Mouse (Mus musculus) limb, embryonic 11.5 days (tissue): ENCODE results near the gene 1700023F06Rik. TPM values are rescaled to one million over a fixed set of nuclear protein-coding genes. Genes with fewer than 3 reads are reported as not detected.

Experiments used
- ATAC-seq: fragments of 200-750 bp; cut with Nextera tagmentation; 2 replicates; pipeline ENCODE4 v1.8.0; 2017; ENCODE audit warnings: low read depth; ENCODE audit not compliant: insufficient number of reproducible peaks, low FRiP score, low TSS enrichment
- DNase-seq: peaks from one replicate; pipeline ENCODE4 v3.0.0-alpha.2; 2015; ENCODE audit warnings: low spot score
- H3K27ac ChIP-seq: fragments of 300-500 bp; sonication (generic); replicated peaks from 2 replicates; pipeline ENCODE4 v1.5.1; 2014; ENCODE audit warnings: low read depth, mild to moderate bottlenecking, low read length
- H3K27me3 ChIP-seq: fragments of 300-500 bp; sonication (generic); 2 replicates; pipeline ENCODE4 v1.6.1; 2014; ENCODE audit warnings: mild to moderate bottlenecking, low read length, mixed read lengths; ENCODE audit not compliant: control insufficient read depth, insufficient read depth
- H3K36me3 ChIP-seq: fragments of 300-500 bp; sonication (generic); 2 replicates; pipeline ENCODE4 v1.6.1; 2014; ENCODE audit warnings: mild to moderate bottlenecking, low read length, moderate library complexity, mixed read lengths; ENCODE audit not compliant: control insufficient read depth, insufficient read depth
- H3K4me1 ChIP-seq: fragments of 300-500 bp; sonication (generic); 2 replicates; pipeline ENCODE4 v1.6.1; 2014; ENCODE audit warnings: low read length, mixed read lengths; ENCODE audit not compliant: control insufficient read depth, insufficient read depth
- H3K4me2 ChIP-seq: fragments of 300-500 bp; sonication (generic); 2 replicates; pipeline ENCODE4 v1.6.1; 2014; ENCODE audit warnings: low read depth, mild to moderate bottlenecking, moderate library complexity; ENCODE audit not compliant: severe bottlenecking
- H3K4me3 ChIP-seq: fragments of 300-500 bp; sonication (generic); 2 replicates; pipeline ENCODE4 v1.5.1; 2014; ENCODE audit warnings: low read depth, low read length
- H3K9ac ChIP-seq: fragments of 300-500 bp; sonication (generic); 2 replicates; pipeline ENCODE4 v1.6.1; 2014; ENCODE audit warnings: mild to moderate bottlenecking, low read length
- H3K9me3 ChIP-seq: fragments of 300-500 bp; sonication (generic); 2 replicates; pipeline ENCODE4 v1.6.1; 2016; ENCODE audit warnings: low read length; ENCODE audit not compliant: control insufficient read depth
- WGBS: fragments of 180-500 bp; shearing (Covaris S2); extraction: QIAGEN DNeasy Blood & Tissue Kit; methylation state at CpG from one replicate; pipeline ENCODE4 v1.1.7; 2014; 5-methylcytosine and 5-hydroxymethylcytosine counted together
- polyA plus RNA-seq: library from polyadenylated mRNA; unstranded; fragments of >200 nt; fragmentation: Nextera tagmentation; extraction: Ambion mirVana; gene quantifications from 2 replicates; pipeline ENCODE4 v1.2.1, GENCODE M21; 2014

Gene 1700023F06Rik
- polyA plus RNA-seq, 1 experiment from 2014 or later, result 0.48 TPM

DNA sequence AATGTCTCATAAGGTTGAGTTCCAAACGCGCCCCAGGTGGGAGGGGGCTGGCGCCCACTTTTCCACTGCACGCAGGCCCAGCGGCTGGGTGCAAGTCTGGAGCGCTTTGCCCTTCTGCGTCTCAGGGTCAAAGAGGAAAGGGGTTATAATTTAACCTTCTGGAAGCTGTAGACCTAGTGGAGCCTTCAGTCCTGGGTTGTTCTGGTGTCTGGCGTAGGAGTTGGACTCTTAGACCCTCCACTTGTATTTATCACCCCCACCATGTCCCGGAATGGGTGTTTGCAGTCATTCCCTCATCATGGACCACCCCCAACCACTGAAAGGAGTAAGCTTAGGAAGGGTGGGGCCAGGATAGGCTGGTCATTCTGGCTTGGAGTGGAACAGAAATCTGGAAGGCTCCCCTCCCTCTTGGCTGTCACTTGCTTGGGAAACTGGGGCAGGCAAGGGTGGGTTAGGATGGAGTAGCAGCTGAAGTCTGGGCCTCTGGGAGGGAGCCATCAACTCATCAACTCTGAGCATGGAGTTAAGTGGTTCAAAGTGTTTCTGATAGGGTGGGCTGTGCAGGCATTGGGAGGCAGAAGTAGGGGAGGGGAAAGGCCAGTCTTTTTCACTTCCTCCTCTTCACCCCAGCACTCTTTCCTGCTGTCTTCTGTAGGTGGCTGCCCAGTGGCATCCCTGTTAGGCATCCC, 36.5 kb downstream of the 1700023F06Rik start:
- H3K27ac ChIP-seq, result no peak overlapping the region
- no peak for ATAC-seq
- peaks cover 42% of the 10 kb centered on the region for H3K27me3 ChIP-seq
- no peaks in the 10 kb centered on the region for H3K9me3 ChIP-seq
- no peak overlapping the region for H3K4me3 ChIP-seq
- peaks cover 11% of the 10 kb centered on the region; the same call in 1 of the 2 replicates for H3K4me1 ChIP-seq
- DNase-seq, result no peak
- 54% methylated on average over 9 of the region's 9 CpGs for WGBS
- H3K4me2 ChIP-seq, result no peak overlapping the region
- no peaks in the 10 kb centered on the region for H3K36me3 ChIP-seq
- no peak overlapping the region for H3K9ac ChIP-seq

DNA sequence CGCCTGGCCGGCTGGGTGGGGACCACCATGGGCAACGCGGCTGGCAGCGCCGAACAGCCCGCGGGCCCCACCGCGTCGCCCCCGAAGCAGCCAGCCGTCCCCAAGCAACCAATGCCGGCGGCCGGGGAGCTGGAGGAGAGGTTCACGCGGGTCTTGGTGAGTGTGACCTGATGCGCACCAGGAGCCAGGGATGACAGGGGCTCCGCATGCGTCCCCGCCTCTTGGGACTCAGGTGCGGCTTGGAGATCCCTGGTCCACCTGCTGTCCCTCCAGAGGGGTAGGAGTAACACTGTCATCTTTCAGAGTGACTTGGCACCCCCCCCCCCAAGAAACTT, 37.1 kb downstream of the 1700023F06Rik start:
- Histone ChIP-seq H3K27me3 (peaks cover 42% of the 10 kb centered on the region), H3K9ac (no peak overlapping the region), H3K4me3 (peak overlapping the region; percentile 52), H3K4me1 (peaks cover 11% of the 10 kb centered on the region; the same call in 1 of the 2 replicates), H3K4me2 (peak overlapping the region; percentile 96), H3K27ac (no peak overlapping the region), H3K36me3 (no peaks in the 10 kb centered on the region), H3K9me3 (no peaks in the 10 kb centered on the region)
- peak; percentile 36 for DNase-seq
- no peak for ATAC-seq
- WGBS, result 2% methylated on average over 23 of the region's 23 CpGs

DNA sequence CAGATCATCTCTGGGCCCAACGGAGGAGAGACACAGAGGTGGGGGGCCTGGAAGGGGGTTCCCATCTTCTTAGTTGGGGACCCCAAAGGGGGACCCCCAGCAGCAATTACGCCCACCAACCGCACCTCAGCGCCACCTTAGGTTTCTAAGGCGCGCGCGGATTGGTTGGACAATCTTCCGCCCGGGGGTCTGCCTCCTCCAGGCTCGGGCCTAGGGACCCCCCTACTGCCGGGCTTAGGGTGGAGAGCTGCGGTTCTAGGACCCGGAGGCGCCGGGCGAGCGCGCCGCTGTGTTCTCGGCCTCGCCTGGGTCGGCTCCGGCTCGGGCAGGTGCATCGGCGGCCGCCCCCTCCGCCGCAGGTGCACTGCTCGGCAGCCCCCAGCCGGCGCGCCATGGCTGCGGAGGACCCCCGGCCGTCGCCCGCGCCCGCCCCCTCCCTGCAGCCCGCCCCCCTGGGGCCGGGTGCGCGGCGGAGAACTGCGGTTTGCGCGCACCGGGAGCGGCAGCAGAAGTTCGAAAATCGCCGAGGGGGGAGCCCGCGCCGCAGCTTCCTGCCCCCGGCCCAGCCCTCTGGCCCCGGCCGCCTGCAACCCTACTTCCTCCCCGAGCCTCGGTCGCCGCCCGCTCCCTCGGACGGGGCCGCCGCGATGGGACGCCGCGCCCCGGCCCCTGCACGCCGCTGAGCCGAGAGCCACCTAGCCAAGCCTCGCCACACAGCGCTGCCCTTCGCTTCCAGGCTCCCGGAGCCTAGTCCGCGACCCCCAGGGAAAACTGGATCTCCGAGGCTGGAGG, 37.7 kb downstream of the 1700023F06Rik start, which contains the start of gene Fmnl1:
Gene Fmnl1 (plus strand): TSS at position 614 of the 792 bp plus-strand sequence.
- Histone ChIP-seq H3K4me3 (peak within 1 kb of the TSS; percentile 52), H3K9me3 (no peaks in the 10 kb centered on the region), H3K4me2 (peak within 1 kb of the TSS; percentile 96), H3K27ac (no peak within 1 kb of the TSS), H3K9ac (peak within 1 kb of the TSS; percentile 27; the same call in 1 of the 2 replicates), H3K27me3 (peaks cover 42% of the 10 kb centered on the region), H3K36me3 (no peaks in the 10 kb centered on the region), H3K4me1 (peaks cover 11% of the 10 kb centered on the region; the same call in 1 of the 2 replicates)
- WGBS, result 2% methylated on average over 73 of the region's 84 CpGs
- DNase-seq (peak; percentile 41), ATAC-seq (no peak)

DNA sequence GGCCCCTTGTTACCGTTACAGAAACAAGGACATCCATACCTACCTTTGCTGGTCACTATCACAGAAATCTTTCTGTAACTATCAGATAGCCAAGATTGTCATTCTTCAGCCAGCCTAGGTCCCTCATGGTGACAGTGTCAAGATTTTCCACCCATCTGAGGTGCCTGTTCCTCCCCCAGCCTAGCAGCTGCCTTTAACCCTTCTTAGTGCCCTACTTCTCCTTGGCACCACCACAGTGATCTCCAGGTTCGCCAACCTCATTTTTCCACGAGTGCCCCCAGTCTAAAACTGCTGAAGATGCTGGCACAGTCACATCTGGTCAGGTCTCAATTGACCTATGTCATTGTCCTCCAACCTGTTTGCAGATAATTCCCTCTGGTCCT, 38.3 kb downstream of the 1700023F06Rik start:
- no peak for ATAC-seq
- no peak overlapping the region; the same call in 1 of the 2 replicates for H3K4me3 ChIP-seq
- peaks cover 11% of the 10 kb centered on the region; the same call in 1 of the 2 replicates for H3K4me1 ChIP-seq
- H3K9ac ChIP-seq, result no peak overlapping the region
- no peak overlapping the region for H3K27ac ChIP-seq
- H3K4me2 ChIP-seq, result peak overlapping the region; percentile 96; the same call in 1 of the 2 replicates
- no peaks in the 10 kb centered on the region for H3K36me3 ChIP-seq
- no peak for DNase-seq
- 55% methylated on average over 3 of the region's 3 CpGs for WGBS
- H3K9me3 ChIP-seq, result no peaks in the 10 kb centered on the region
- H3K27me3 ChIP-seq, result peaks cover 42% of the 10 kb centered on the region

DNA sequence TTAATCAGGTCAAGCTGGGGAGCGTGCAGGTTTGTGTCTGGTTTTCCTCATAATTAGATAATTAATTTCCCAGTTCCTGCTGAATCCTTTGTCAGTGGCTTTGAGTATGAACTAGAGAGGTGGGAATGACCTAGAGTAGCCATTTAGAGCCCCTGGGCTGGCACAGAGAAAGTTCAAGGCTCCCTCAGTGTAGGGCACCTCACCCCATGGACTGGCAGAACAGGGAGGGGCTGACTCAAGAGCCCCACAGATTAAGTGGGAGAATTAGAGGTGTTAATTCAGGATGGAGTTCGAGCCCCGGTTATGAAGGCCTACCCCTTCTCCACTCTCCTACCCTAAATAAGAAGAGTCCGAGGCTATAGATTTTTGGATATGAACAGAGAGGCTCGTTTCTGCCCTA, 38.7 kb downstream of the 1700023F06Rik start:
- Histone ChIP-seq H3K4me3 (no peak overlapping the region), H3K4me2 (no peak overlapping the region), H3K36me3 (no peaks in the 10 kb centered on the region), H3K27me3 (peaks cover 42% of the 10 kb centered on the region), H3K9ac (no peak overlapping the region), H3K4me1 (peaks cover 6% of the 10 kb centered on the region; the same call in 1 of the 2 replicates), H3K9me3 (no peaks in the 10 kb centered on the region), H3K27ac (no peak overlapping the region)
- no peak for DNase-seq
- no peak for ATAC-seq
- WGBS, result 76% methylated on average over 5 of the region's 5 CpGs

DNA sequence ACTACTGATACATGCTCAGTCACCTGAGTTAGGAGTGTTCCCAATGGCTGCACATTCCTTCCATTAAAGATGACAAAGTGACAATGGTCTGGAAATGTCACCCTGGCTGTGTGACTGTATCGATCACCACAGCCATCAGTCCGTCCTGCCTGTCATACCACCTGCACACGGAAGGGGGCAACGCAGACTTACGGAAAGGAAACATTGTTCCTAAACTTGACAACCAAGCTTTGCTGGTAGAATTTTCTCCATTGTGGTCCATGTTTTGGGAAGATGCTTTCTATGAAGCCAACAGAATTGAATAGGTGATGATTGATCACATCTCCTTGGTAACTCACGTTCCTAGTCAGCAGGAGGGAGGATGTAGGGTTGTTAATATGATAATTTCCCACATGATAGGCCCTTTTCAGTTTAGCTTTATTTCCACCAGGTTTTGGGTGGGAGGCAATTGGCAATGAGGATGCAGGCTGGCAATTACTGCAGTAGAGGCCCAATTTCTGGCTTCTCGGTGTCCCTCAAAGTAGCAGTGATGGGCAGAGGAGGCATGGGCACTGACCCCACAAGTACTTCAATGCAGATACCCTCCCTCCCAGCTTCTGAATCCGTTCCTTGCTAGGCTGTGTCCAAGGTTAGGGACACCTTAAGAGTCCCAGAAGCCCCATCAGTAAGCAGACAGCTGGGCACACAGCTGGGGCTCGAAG, 39.5 kb downstream of the 1700023F06Rik start:
- no peak overlapping the region for H3K27ac ChIP-seq
- whole genome bisulfite sequencing, result 31% methylated on average over 9 of the region's 9 CpGs
- no peak overlapping the region for H3K4me3 ChIP-seq
- H3K36me3 ChIP-seq, result no peaks in the 10 kb centered on the region
- no peak overlapping the region for H3K4me2 ChIP-seq
- ATAC-seq (no peak), DNase-seq (peak; percentile 66)
- H3K9me3 ChIP-seq, result no peaks in the 10 kb centered on the region
- no peak overlapping the region for H3K9ac ChIP-seq
- peaks cover 5% of the 10 kb centered on the region; the same call in 1 of the 2 replicates for H3K4me1 ChIP-seq
- H3K27me3 ChIP-seq, result peaks cover 41% of the 10 kb centered on the region

DNA sequence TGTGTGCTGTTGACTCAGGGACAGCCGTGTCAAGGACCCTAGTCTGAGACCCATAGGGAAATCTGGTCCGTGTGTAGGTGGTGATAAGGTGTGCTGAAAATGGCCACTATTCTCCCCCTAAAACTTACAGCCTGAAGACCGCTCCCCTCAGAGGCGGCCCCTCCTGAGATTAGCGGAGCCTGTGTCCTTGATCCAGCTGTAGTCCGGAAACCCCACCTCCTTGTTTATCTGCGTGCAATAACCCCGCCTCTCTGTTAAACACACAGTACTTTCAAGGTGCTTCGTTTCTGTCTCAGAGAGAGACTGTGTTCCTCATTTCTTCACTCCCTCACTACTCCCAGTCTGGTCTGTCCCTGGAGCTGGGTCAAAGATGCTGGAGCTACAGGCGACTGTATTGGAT, 44.0 kb downstream of the 1700023F06Rik start:
- DNase-seq, result no peak
- Histone ChIP-seq H3K27ac (no peak overlapping the region), H3K36me3 (no peaks in the 10 kb centered on the region), H3K4me1 (no peaks in the 10 kb centered on the region), H3K9me3 (no peaks in the 10 kb centered on the region), H3K4me3 (no peak overlapping the region), H3K27me3 (peaks cover 5% of the 10 kb centered on the region), H3K4me2 (no peak overlapping the region; the same call in 1 of the 2 replicates), H3K9ac (no peak overlapping the region)
- WGBS, result 26% methylated on average over 10 of the region's 10 CpGs
- no peak for ATAC-seq

DNA sequence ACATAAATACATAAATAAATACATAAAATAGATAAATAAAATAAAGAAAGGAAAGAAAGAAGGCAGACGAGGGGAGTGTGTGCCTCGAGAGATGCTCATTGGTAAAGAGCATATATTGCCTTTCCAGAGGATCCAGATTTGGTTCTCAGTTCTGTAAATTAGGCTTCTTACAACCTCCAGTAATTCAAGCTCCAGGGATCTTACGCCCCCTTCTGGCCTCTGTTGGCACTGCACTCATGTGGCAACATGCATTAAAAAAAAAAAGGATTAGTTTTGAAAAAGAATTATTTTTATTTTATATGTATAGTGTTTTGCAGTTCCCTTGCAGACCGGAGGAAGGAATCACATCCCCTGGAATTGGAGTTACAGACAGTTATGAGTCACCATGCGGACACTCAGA, 46.2 kb downstream of the 1700023F06Rik start:
- WGBS, result 88% methylated on average over 5 of the region's 5 CpGs

More for the DNA sequence above, 46.2 kb downstream of the 1700023F06Rik start:
- H3K4me2 ChIP-seq, result no peak overlapping the region
- H3K36me3 ChIP-seq, result no peaks in the 10 kb centered on the region
- no peak overlapping the region for H3K27ac ChIP-seq
- H3K27me3 ChIP-seq, result no peaks in the 10 kb centered on the region
- H3K4me3 ChIP-seq, result no peak overlapping the region
- H3K4me1 ChIP-seq, result 0 out of 2 replicates have a peak, but pooled peaks cover 3% of the 10 kb centered on the region
- peak; percentile 45 for DNase-seq
- H3K9me3 ChIP-seq, result no peaks in the 10 kb centered on the region
- H3K9ac ChIP-seq, result no peak overlapping the region
- no peak for ATAC-seq
